In the genomic region with DNA sequence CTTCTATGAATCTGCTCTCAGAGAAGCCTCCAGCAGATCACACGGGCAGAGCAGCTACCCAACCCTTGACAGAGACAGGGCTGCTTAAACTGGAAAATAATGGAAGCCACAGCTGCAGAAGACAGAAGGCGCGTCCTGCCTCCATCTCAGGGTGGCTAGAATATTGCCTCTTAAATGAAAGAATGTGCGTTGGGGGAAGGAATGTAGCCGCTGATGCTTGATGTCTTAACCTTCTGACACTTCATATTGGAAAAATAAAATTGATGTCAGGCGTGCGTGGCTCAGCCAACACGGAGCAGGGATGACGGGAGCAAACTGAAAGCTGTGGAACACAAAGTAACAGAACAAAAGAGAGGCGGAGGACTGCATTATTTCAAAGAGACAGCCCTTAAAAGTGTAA, we compare ENCODE assay signal across 11 mouse cellular contexts.
A peak's percentile ranks its signal among the peaks of the same experiment; 100 is the strongest.
DNase-seq lines count a peak whose midpoint lies in the region; ATAC-seq and TF ChIP-seq lines count a peak whose summit lies in the region.
"Had no signal": no experiment of that assay in that cellular context is flagged by ENCODE, and none has a peak within 500 bp of the region (broad histone marks: within the 10 kb centered on the region; RNA-seq: fewer than 3 reads in every experiment).

No protein-coding gene starts in this region.

- H3K4me3 ChIP-seq in heart, embryonic 15.5 days, result no peak overlapping the region
- no peak overlapping the region for H3K4me3 ChIP-seq in heart, adult 2 months
- H3K4me3 ChIP-seq in hindbrain, embryonic 10.5 days, result no peak overlapping the region
- 0 out of 2 replicates have a peak overlapping the region, but pooled peaks have one; percentile 5 for H3K4me3 ChIP-seq in midbrain, embryonic 15.5 days

- peak overlapping the region; percentile 6; the same call in 1 of the 2 replicates for H3K4me2 ChIP-seq in heart, embryonic 15.5 days
- peak overlapping the region; percentile 38 for H3K4me2 ChIP-seq in midbrain, embryonic 15.5 days

- no peak for TF ChIP-seq EP300 in heart, adult 2 months (IDR thresholded peaks at IDR 0.05; ENCODE audit: insufficient read depth, low read depth, low read length)

- H3K9me3 ChIP-seq in heart, embryonic 15.5 days (replicated peaks), result no peaks in the 10 kb centered on the region
- no peaks in the 10 kb centered on the region for H3K9me3 ChIP-seq in hindbrain, embryonic 10.5 days
- H3K9me3 ChIP-seq in midbrain, embryonic 15.5 days, result no peaks in the 10 kb centered on the region

- no peak for TF ChIP-seq POLR2A in heart, adult 2 months (IDR thresholded peaks at IDR 0.05; ENCODE audit: insufficient read depth, low read depth, low read length)
- no peak for TF ChIP-seq POLR2A in brain, embryonic 14.5 days (IDR thresholded peaks at IDR 0.05; ENCODE audit: borderline replicate concordance, extremely low read depth, insufficient read depth, insufficient read length, poor library complexity, severe bottlenecking)

- intact Hi-C loops in heart, adult 2 months (cut with DNase I), result no loop called here

- DNase-seq in heart, adult 2 months, result no peak
- peak; percentile 66 for DNase-seq in brain, embryonic 14.5 days (ENCODE audit: low read depth)
- DNase-seq in hindbrain, embryonic 10.5 days (ENCODE audit: low spot score), result no peak
- DNase-seq in cerebellum, postnatal 25 days, result no peak
- DNase-seq in adrenal gland, adult 2 months, result no peak
- DNase-seq in layer of hippocampus, postnatal 25 days (ENCODE audit: extremely low spot score in 1 of 2, low spot score in 1 of 2), result no peak
- DNase-seq: cerebellum, postnatal 10 days; thymus, adult 2 months had no signal

- H3K79me2 ChIP-seq in heart, adult 2 months (replicated peaks; ENCODE audit: control insufficient read depth, insufficient read depth, low read length), result no peaks in the 10 kb centered on the region

- no peaks in the 10 kb centered on the region for H3K27me3 ChIP-seq in heart, embryonic 15.5 days
- no peaks in the 10 kb centered on the region for H3K27me3 ChIP-seq in heart, adult 2 months (ENCODE audit: control insufficient read depth, insufficient read depth, low read length)
- H3K27me3 ChIP-seq in hindbrain, embryonic 10.5 days (ENCODE audit: insufficient read depth, poor library complexity, severe bottlenecking), result no peaks in the 10 kb centered on the region
- H3K27me3 ChIP-seq in midbrain, embryonic 15.5 days (replicated peaks), result no peaks in the 10 kb centered on the region

- no peak for ATAC-seq in heart, embryonic 15.5 days (replicated peaks; ENCODE audit: insufficient number of reproducible peaks, insufficient read depth, low FRiP score, low read depth)
- peak; percentile 62 for ATAC-seq in midbrain, embryonic 15.5 days (replicated peaks)
- ATAC-seq: CD4-positive, CD25-positive, alpha-beta regulatory T cell, adult 4 months had no signal

- TF ChIP-seq CTCF in heart, adult 2 months (IDR thresholded peaks at IDR 0.05), result no peak
- TF ChIP-seq CTCF in brain, embryonic 14.5 days (IDR thresholded peaks at IDR 0.05; ENCODE audit: borderline replicate concordance, extremely low read depth, insufficient read depth, insufficient read length), result no peak

- H3K4me1 ChIP-seq in heart, embryonic 15.5 days (replicated peaks), result no peaks in the 10 kb centered on the region
- H3K4me1 ChIP-seq in heart, adult 2 months (ENCODE audit: control insufficient read depth, insufficient read depth, low read length), result no peaks in the 10 kb centered on the region; the same call in none of the 2 replicates
- peaks cover 18% of the 10 kb centered on the region for H3K4me1 ChIP-seq in hindbrain, embryonic 10.5 days (replicated peaks)
- peaks cover 9% of the 10 kb centered on the region for H3K4me1 ChIP-seq in midbrain, embryonic 15.5 days

- H3K36me3 ChIP-seq in heart, embryonic 15.5 days, result no peaks in the 10 kb centered on the region
- no peaks in the 10 kb centered on the region for H3K36me3 ChIP-seq in heart, adult 2 months (ENCODE audit: control insufficient read depth, insufficient read depth, low read length)
- no peaks in the 10 kb centered on the region for H3K36me3 ChIP-seq in hindbrain, embryonic 10.5 days
- H3K36me3 ChIP-seq in midbrain, embryonic 15.5 days (replicated peaks), result no peaks in the 10 kb centered on the region

- H3K27ac ChIP-seq in heart, embryonic 15.5 days, result no peak overlapping the region
- H3K27ac ChIP-seq in heart, adult 2 months, result no peak overlapping the region
- H3K27ac ChIP-seq in hindbrain, embryonic 10.5 days, result peak overlapping the region; percentile 50
- peak overlapping the region; percentile 58 for H3K27ac ChIP-seq in midbrain, embryonic 15.5 days

- H3K9ac ChIP-seq in heart, embryonic 15.5 days, result no peak overlapping the region
- no peak overlapping the region for H3K9ac ChIP-seq in heart, adult 2 months (ENCODE audit: low read depth, low read length)
- H3K9ac ChIP-seq in midbrain, embryonic 15.5 days, result peak overlapping the region; percentile 29

- 46% methylated on average over 10 of the region's 10 CpGs for WGBS in heart, embryonic 15.5 days
- WGBS in heart, adult 2 months, result 71% methylated on average over 10 of the region's 10 CpGs
- WGBS in hindbrain, embryonic 10.5 days, result 44% methylated on average over 10 of the region's 10 CpGs
- WGBS in midbrain, embryonic 15.5 days, result 24% methylated on average over 10 of the region's 10 CpGs

Comparison
In these comparisons a context has a peak if more than half of its experiments do, and no peak if none do; other contexts are left out.
1. H3K27ac ChIP-seq: peak in hindbrain, embryonic 10.5 days (single experiment) and midbrain, embryonic 15.5 days (single experiment); none in heart, embryonic 15.5 days (single experiment) and heart, adult 2 months (single experiment).